Mouse (Mus musculus) ES-E14 (cell line): Measurements from ENCODE around the gene Odf3l2. TPM values are rescaled to one million over a fixed set of nuclear protein-coding genes. Genes with fewer than 3 reads are reported as not detected.
A peak's percentile ranks its signal among the peaks of the same experiment; 100 is the strongest.

Experiments used
- DNase-seq: peaks from one replicate; pipeline ENCODE4 v3.0.0-alpha.2; 2013; ENCODE audit warnings: low read depth, low spot score
- H3K27ac ChIP-seq: 2 replicates; pipeline ENCODE4 v1.5.1; 2012; ENCODE audit warnings: low read depth, mild to moderate bottlenecking, low read length, moderate library complexity, mixed read lengths; ENCODE audit not compliant: poor library complexity, insufficient read depth, severe bottlenecking
- H3K36me3 ChIP-seq: 2 replicates; pipeline ENCODE4 v1.6.1; 2012; ENCODE audit warnings: mild to moderate bottlenecking, low read length, moderate library complexity, mixed read lengths; ENCODE audit not compliant: control insufficient read depth, poor library complexity, insufficient read depth, severe bottlenecking
- H3K4me1 ChIP-seq, 2 experiments: fragments of 150-350 bp in 1 of 2; sonication (generic) in 1 of 2; 2 replicates each; pipeline ENCODE4 v1.6.1; 2012; ENCODE audit warnings: low read length in 2 of 2, mild to moderate bottlenecking in 1 of 2, mixed read lengths in 1 of 2; ENCODE audit not compliant: control insufficient read depth in 2 of 2, insufficient read depth in 2 of 2, poor library complexity in 1 of 2
- H3K4me3 ChIP-seq, 2 experiments: fragments of 150-350 bp in 1 of 2; sonication (generic) in 1 of 2; 2 replicates each; pipeline ENCODE4 v1.5.1; 2012; ENCODE audit warnings: low read length in 2 of 2, low read depth in 1 of 2, mild to moderate bottlenecking in 1 of 2, mixed read lengths in 1 of 2; ENCODE audit not compliant: insufficient read depth in 1 of 2, poor library complexity in 1 of 2, severe bottlenecking in 1 of 2
- H3K9ac ChIP-seq: 2 replicates; pipeline ENCODE4 v1.6.1; 2012; ENCODE audit warnings: low read depth, mild to moderate bottlenecking, low read length, mixed read lengths; ENCODE audit not compliant: poor library complexity, insufficient read depth, severe bottlenecking
- H3K9me3 ChIP-seq: fragments of 150-350 bp; sonication (generic); 2 replicates; pipeline ENCODE4 v1.6.1; 2012; ENCODE audit warnings: low read depth, mild to moderate bottlenecking, low read length; ENCODE audit not compliant: control insufficient read depth, insufficient read depth
- CHD2 ChIP-seq: IDR thresholded peaks from 2 replicates; pipeline ENCODE4 v1.6.1; 2014; ENCODE audit warnings: mild to moderate bottlenecking, low read depth, low read length, inconsistent platforms
- HCFC1 ChIP-seq: IDR thresholded peaks from 2 replicates; pipeline ENCODE4 v1.6.1; 2012; ENCODE audit warnings: low read length, inconsistent platforms, borderline replicate concordance; ENCODE audit not compliant: insufficient read depth
- MAFK ChIP-seq: IDR thresholded peaks from 2 replicates; pipeline ENCODE4 v1.6.1; 2014; ENCODE audit warnings: mild to moderate bottlenecking, low read depth, low read length, inconsistent platforms; ENCODE audit not compliant: insufficient read depth
- ZC3H11A ChIP-seq: IDR thresholded peaks from 2 replicates; pipeline ENCODE4 v1.6.1; 2012; ENCODE audit warnings: low read depth, mild to moderate bottlenecking, inconsistent platforms, low read length, borderline replicate concordance
- ZNF384 ChIP-seq: IDR thresholded peaks from 2 replicates; pipeline ENCODE4 v1.6.1; 2012; ENCODE audit warnings: low read depth, low read length, inconsistent platforms
- in situ Hi-C, 2 experiments: fragments of 600-800 bp; cut with MboI; formaldehyde crosslinking; loops; one replicate each; pipeline ENCODE4 v1.15.1; 2025; ENCODE audit warnings: low sequenced_read_pairs in 2 of 2, inconsistent platforms in 1 of 2; ENCODE audit not compliant: unreplicated experiment in 2 of 2
- total RNA-seq: library from RNA; depleted of rRNA; stranded (reverse); fragments of 300-350 nt; gene quantifications from 2 replicates; pipeline ENCODE4 v1.2.3, GENCODE M21; 2012

Odf3l2 gene
- total RNA-seq, 1 experiment = not detected

- Histone ChIP-seq H3K4me3 (peak within 1 kb of the TSS; percentile 43 to 54), H3K27ac (peak within 1 kb of the TSS; percentile 10; the same call in 1 of the 2 replicates)
- in situ Hi-C loops = no loop called here
Observed at GRCm38 (mm10) chr10:79664131-79664665, 18.7 kb upstream of the Odf3l2 start, which contains the start of gene Madcam1. Gene Madcam1 (plus strand): TSS chr10:79664559.

GRCm38 (mm10) chr10:79661861-79662260 lies 16.3 kb upstream of the Odf3l2 start:
- H3K9me3 ChIP-seq = no peaks in the 10 kb centered on the region
- no peak for TF ChIP-seq ZNF384
- no peak for TF ChIP-seq HCFC1
- no peak for TF ChIP-seq CHD2
- TF ChIP-seq ZC3H11A = no peak
- TF ChIP-seq MAFK = no peak
- in situ Hi-C loops = no loop called here
- peak overlapping the region; percentile 27; the same call in 1 of the 2 replicates for H3K27ac ChIP-seq
- H3K36me3 ChIP-seq = no peaks in the 10 kb centered on the region
- H3K4me3 ChIP-seq = peak overlapping the region; percentile 38 to 46; a peak in 3 of 4 replicates
- no peak for DNase-seq
- peaks cover 4 to 25% of the 10 kb centered on the region in 2 experiments; a peak in 3 of 4 replicates for H3K4me1 ChIP-seq
- peak overlapping the region; percentile 52; the same call in 1 of the 2 replicates for H3K9ac ChIP-seq

More at GRCm38 (mm10) chr10:79664131-79664665, 18.7 kb upstream of the Odf3l2 start, which contains the start of gene Madcam1:
- peak; percentile 87 for DNase-seq
- TF ChIP-seq CHD2 (no peak), ZC3H11A (0 out of 2 replicates have a peak, but pooled peaks have one; percentile 29), MAFK (no peak), HCFC1 (peak; percentile 33; the same call in 1 of the 2 replicates), ZNF384 (no peak)
- H3K9me3 ChIP-seq = no peaks in the 10 kb centered on the region
- peak within 1 kb of the TSS; percentile 13; the same call in 1 of the 2 replicates for H3K9ac ChIP-seq
- no peaks in the 10 kb centered on the region for H3K36me3 ChIP-seq
- peaks cover 4 to 25% of the 10 kb centered on the region in 2 experiments; a peak in 3 of 4 replicates for H3K4me1 ChIP-seq

- Histone ChIP-seq H3K9ac (no peak overlapping the region), H3K36me3 (no peaks in the 10 kb centered on the region), H3K4me3 (no peak overlapping the region), H3K27ac (no peak overlapping the region), H3K9me3 (no peaks in the 10 kb centered on the region), H3K4me1 (peaks cover 4 to 25% of the 10 kb centered on the region in 2 experiments; a peak in 3 of 4 replicates)
- TF ChIP-seq ZNF384 = no peak
- no peak for TF ChIP-seq ZC3H11A
- TF ChIP-seq MAFK = no peak
- TF ChIP-seq CHD2 = no peak
- TF ChIP-seq HCFC1 = no peak
- in situ Hi-C loops = no loop called here
- no peak for DNase-seq
Observed at GRCm38 (mm10) chr10:79660298-79660697, 14.8 kb upstream of the Odf3l2 start.

GRCm38 (mm10) chr10:79658829-79659228 lies 13.3 kb upstream of the Odf3l2 start:
- peaks cover 2 to 14% of the 10 kb centered on the region in 2 experiments; a peak in 2 of 4 replicates for H3K4me1 ChIP-seq
- no peak for DNase-seq

More at GRCm38 (mm10) chr10:79658829-79659228, 13.3 kb upstream of the Odf3l2 start:
- Histone ChIP-seq H3K27ac (no peak overlapping the region), H3K36me3 (no peaks in the 10 kb centered on the region), H3K9me3 (no peaks in the 10 kb centered on the region), H3K4me3 (no peak overlapping the region), H3K9ac (no peak overlapping the region)
- in situ Hi-C loops = loop anchor here in 1 of 2 experiments (10.0 kb wide), 1 partner anchor 64 kb away; no protein-coding TSS in a partner anchor
- TF ChIP-seq HCFC1 (no peak), ZNF384 (no peak), MAFK (no peak), CHD2 (no peak), ZC3H11A (no peak)
